Mouse (Mus musculus): Measurements from ENCODE around the gene Slc20a1. TPM values are rescaled to one million over a fixed set of nuclear protein-coding genes. Genes with fewer than 3 reads are reported as not detected.

Gene Slc20a1
- polyA plus RNA-seq, 1 experiment from 2014 or later: 61.6 TPM

- Histone ChIP-seq H3K4me3 (replicated peaks) (peak overlapping the region; percentile 88), H3K4me2 (peak overlapping the region; percentile 89), H3K36me3 (replicated peaks) (peaks cover 25% of the 10 kb centered on the region), H3K27me3 (no peaks in the 10 kb centered on the region), H3K27ac (0 out of 2 replicates have a peak overlapping the region, but pooled peaks have one; percentile 25), H3K9me3 (no peaks in the 10 kb centered on the region), H3K9ac (peak overlapping the region; percentile 87), H3K4me1 (peaks cover 28% of the 10 kb centered on the region)
- WGBS: 3% methylated on average over 32 of the region's 32 CpGs
- no peak for ATAC-seq (ENCODE audit: low FRiP score)
Observed at GRCm38 (mm10) chr2:129197843-129198435, 625 bp upstream of the Slc20a1 start.

- H3K9ac ChIP-seq: peak overlapping the region; percentile 87
- peaks cover 28% of the 10 kb centered on the region for H3K4me1 ChIP-seq
- WGBS: 20% methylated on average over 26 of the region's 31 CpGs
- H3K27ac ChIP-seq: peak overlapping the region; percentile 89
- no peaks in the 10 kb centered on the region for H3K27me3 ChIP-seq
- no peaks in the 10 kb centered on the region for H3K9me3 ChIP-seq
- peaks cover 41% of the 10 kb centered on the region for H3K36me3 ChIP-seq (replicated peaks)
- peak overlapping the region; percentile 89 for H3K4me2 ChIP-seq
- H3K4me3 ChIP-seq (replicated peaks): peak overlapping the region; percentile 88
- ATAC-seq (ENCODE audit: low FRiP score): peak; percentile 1
Observed at GRCm38 (mm10) chr2:129199328-129200085, 943 bp downstream of the Slc20a1 start.

- H3K4me3 ChIP-seq (replicated peaks): no peak overlapping the region
- no peak for ATAC-seq (ENCODE audit: low FRiP score)
- no peak overlapping the region for H3K4me2 ChIP-seq
- no peaks in the 10 kb centered on the region for H3K27me3 ChIP-seq
- no peaks in the 10 kb centered on the region for H3K9me3 ChIP-seq
- no peak overlapping the region for H3K9ac ChIP-seq
- no peak overlapping the region for H3K27ac ChIP-seq
- H3K4me1 ChIP-seq: peaks cover 20% of the 10 kb centered on the region
- peaks cover 96% of the 10 kb centered on the region for H3K36me3 ChIP-seq (replicated peaks)
- 74% methylated on average over 6 of the region's 6 CpGs for WGBS
Observed at GRCm38 (mm10) chr2:129205000-129205399, 6.4 kb downstream of the Slc20a1 start.

- Histone ChIP-seq H3K4me2 (no peak overlapping the region), H3K9me3 (no peaks in the 10 kb centered on the region), H3K27me3 (no peaks in the 10 kb centered on the region), H3K27ac (no peak overlapping the region), H3K4me1 (peaks cover 2% of the 10 kb centered on the region; the same call in 1 of the 2 replicates), H3K4me3 (replicated peaks) (no peak overlapping the region), H3K36me3 (replicated peaks) (peaks cover 100% of the 10 kb centered on the region), H3K9ac (no peak overlapping the region)
- 92% methylated on average over 8 of the region's 8 CpGs for WGBS
- ATAC-seq (ENCODE audit: low FRiP score): no peak
Observed at GRCm38 (mm10) chr2:129206824-129207223, 8.3 kb downstream of the Slc20a1 start.

- H3K9me3 ChIP-seq: no peaks in the 10 kb centered on the region
- H3K4me2 ChIP-seq: no peak overlapping the region
- no peak overlapping the region for H3K4me3 ChIP-seq (replicated peaks)
- no peak overlapping the region for H3K9ac ChIP-seq
- WGBS: 94% methylated on average over 8 of the region's 8 CpGs
- no peaks in the 10 kb centered on the region for H3K27me3 ChIP-seq
- ATAC-seq (ENCODE audit: low FRiP score): no peak
- H3K27ac ChIP-seq: no peak overlapping the region
- H3K4me1 ChIP-seq: no peaks in the 10 kb centered on the region
- peaks cover 91% of the 10 kb centered on the region for H3K36me3 ChIP-seq (replicated peaks)
Observed at GRCm38 (mm10) chr2:129208181-129208746, 9.7 kb downstream of the Slc20a1 start.

GRCm38 (mm10) chr2:129210089-129210749 is 11.7 kb downstream of the Slc20a1 start:
- Histone ChIP-seq H3K27ac (no peak overlapping the region), H3K36me3 (replicated peaks) (peaks cover 71% of the 10 kb centered on the region), H3K4me3 (replicated peaks) (no peak overlapping the region), H3K27me3 (no peaks in the 10 kb centered on the region), H3K9ac (no peak overlapping the region), H3K4me1 (no peaks in the 10 kb centered on the region), H3K4me2 (no peak overlapping the region), H3K9me3 (no peaks in the 10 kb centered on the region)
- 96% methylated on average over 8 of the region's 8 CpGs for WGBS
- no peak for ATAC-seq (ENCODE audit: low FRiP score)

GRCm38 (mm10) chr2:129211255-129211654 is 12.7 kb downstream of the Slc20a1 start:
- Histone ChIP-seq H3K27me3 (no peaks in the 10 kb centered on the region), H3K9me3 (no peaks in the 10 kb centered on the region), H3K4me3 (replicated peaks) (no peak overlapping the region), H3K4me1 (no peaks in the 10 kb centered on the region), H3K36me3 (replicated peaks) (peaks cover 61% of the 10 kb centered on the region), H3K9ac (no peak overlapping the region), H3K27ac (no peak overlapping the region), H3K4me2 (no peak overlapping the region)
- ATAC-seq (ENCODE audit: low FRiP score): no peak
- whole genome bisulfite sequencing: 85% methylated on average over 4 of the region's 4 CpGs

- WGBS: 75% methylated on average over 2 of the region's 2 CpGs
- Histone ChIP-seq H3K27me3 (no peaks in the 10 kb centered on the region), H3K9ac (no peak overlapping the region), H3K4me2 (no peak overlapping the region), H3K9me3 (no peaks in the 10 kb centered on the region), H3K4me1 (no peaks in the 10 kb centered on the region), H3K36me3 (replicated peaks) (peaks cover 54% of the 10 kb centered on the region), H3K27ac (no peak overlapping the region), H3K4me3 (replicated peaks) (no peak overlapping the region)
- no peak for ATAC-seq (ENCODE audit: low FRiP score)
Observed at GRCm38 (mm10) chr2:129211957-129212356, 13.4 kb downstream of the Slc20a1 start.

- no peaks in the 10 kb centered on the region for H3K9me3 ChIP-seq
- no peaks in the 10 kb centered on the region for H3K27me3 ChIP-seq
- H3K27ac ChIP-seq: no peak overlapping the region
- H3K36me3 ChIP-seq (replicated peaks): peaks cover 48% of the 10 kb centered on the region
- no peak overlapping the region for H3K4me2 ChIP-seq
- H3K9ac ChIP-seq: no peak overlapping the region
- no peaks in the 10 kb centered on the region for H3K4me1 ChIP-seq
- no peak overlapping the region for H3K4me3 ChIP-seq (replicated peaks)
- no peak for ATAC-seq (ENCODE audit: low FRiP score)
- WGBS: 92% methylated on average over 7 of the region's 7 CpGs
Observed at GRCm38 (mm10) chr2:129212566-129212965, 14.0 kb downstream of the Slc20a1 start.

GRCm38 (mm10) chr2:129214774-129215173 is 16.2 kb downstream of the Slc20a1 start:
- Histone ChIP-seq H3K27ac (no peak overlapping the region), H3K36me3 (replicated peaks) (peaks cover 26% of the 10 kb centered on the region), H3K9ac (no peak overlapping the region), H3K27me3 (no peaks in the 10 kb centered on the region), H3K4me2 (no peak overlapping the region), H3K9me3 (no peaks in the 10 kb centered on the region), H3K4me3 (replicated peaks) (no peak overlapping the region), H3K4me1 (no peaks in the 10 kb centered on the region)
- ATAC-seq (ENCODE audit: low FRiP score): no peak
- WGBS: 91% methylated on average over 5 of the region's 5 CpGs

- H3K4me3 ChIP-seq (replicated peaks): no peak overlapping the region
- no peak for ATAC-seq (ENCODE audit: low FRiP score)
Observed at GRCm38 (mm10) chr2:129217612-129218185, 19.1 kb downstream of the Slc20a1 start.

GRCm38 (mm10) chr2:129218537-129219105 is 20.1 kb downstream of the Slc20a1 start:
- Histone ChIP-seq H3K36me3 (replicated peaks) (no peaks in the 10 kb centered on the region), H3K4me2 (no peak overlapping the region), H3K9ac (no peak overlapping the region), H3K27ac (no peak overlapping the region), H3K4me1 (no peaks in the 10 kb centered on the region), H3K9me3 (no peaks in the 10 kb centered on the region), H3K27me3 (no peaks in the 10 kb centered on the region), H3K4me3 (replicated peaks) (no peak overlapping the region)
- ATAC-seq (ENCODE audit: low FRiP score): no peak
- 71% methylated on average over 4 of the region's 4 CpGs for WGBS

More at GRCm38 (mm10) chr2:129217612-129218185, 19.1 kb downstream of the Slc20a1 start:
- H3K27me3 ChIP-seq: no peaks in the 10 kb centered on the region
- H3K4me1 ChIP-seq: no peaks in the 10 kb centered on the region
- H3K36me3 ChIP-seq (replicated peaks): no peaks in the 10 kb centered on the region
- 75% methylated on average over 9 of the region's 9 CpGs for WGBS
- H3K9ac ChIP-seq: no peak overlapping the region
- no peaks in the 10 kb centered on the region for H3K9me3 ChIP-seq
- no peak overlapping the region for H3K4me2 ChIP-seq
- H3K27ac ChIP-seq: no peak overlapping the region
